Mouse (Mus musculus): ENCODE measurements at regions not wholly inside any gene's neighbourhood (a gene's known extent, or its start where the extent isn't known, plus 50 kb on each side); places are given as distances from the start of the nearest gene placed in this dataset.
"Not testable (repeated sequence)": the region's sequence is repeated elsewhere in the genome, so short reads cannot be mapped to it uniquely, and the experiment has no call there.

GRCm38 (mm10) chr1:12025791-12026190, 611.9 kb downstream of the A830018L16Rik start:
- DNase-seq = no peak

GRCm38 (mm10) chr1:12027442-12027841, 613.5 kb downstream of the A830018L16Rik start:
- DNase-seq = no peak

- no peak for DNase-seq
These were observed 614.2 kb downstream of the A830018L16Rik start for GRCm38 (mm10) chr1:12028074-12028473.

- no peak for DNase-seq
These were observed 638.1 kb downstream of the A830018L16Rik start for GRCm38 (mm10) chr1:12051931-12052482.

- DNase-seq = no peak
These were observed 642.1 kb downstream of the A830018L16Rik start for GRCm38 (mm10) chr1:12055865-12056560.

GRCm38 (mm10) chr1:12065016-12065513, 651.2 kb downstream of the A830018L16Rik start:
- no peak for DNase-seq

GRCm38 (mm10) chr1:12092564-12093504, 678.9 kb downstream of the A830018L16Rik start:
- DNase-seq = no peak

GRCm38 (mm10) chr1:12115041-12115828, 701.3 kb downstream of the A830018L16Rik start:
- DNase-seq = no peak

- DNase-seq = no peak
These were observed 703.2 kb downstream of the A830018L16Rik start for GRCm38 (mm10) chr1:12117083-12117482.

- DNase-seq = no peak
These were observed 707.0 kb downstream of the A830018L16Rik start for GRCm38 (mm10) chr1:12120926-12121325.

GRCm38 (mm10) chr1:12126611-12127010, 712.7 kb downstream of the A830018L16Rik start:
- DNase-seq = not testable (repeated sequence)

- no peak for DNase-seq
These were observed 756.6 kb downstream of the A830018L16Rik start for GRCm38 (mm10) chr1:12170503-12170902.

GRCm38 (mm10) chr1:12189646-12190233, 775.8 kb downstream of the A830018L16Rik start:
- no peak for DNase-seq

- DNase-seq = no peak
These were observed 778.7 kb downstream of the A830018L16Rik start for GRCm38 (mm10) chr1:12192588-12192987.

- no peak for DNase-seq
These were observed 817.2 kb downstream of the A830018L16Rik start for GRCm38 (mm10) chr1:12231089-12231488.

GRCm38 (mm10) chr1:12242090-12242489, 828.2 kb downstream of the A830018L16Rik start:
- no peak for DNase-seq

GRCm38 (mm10) chr1:12282493-12282892, 868.6 kb downstream of the A830018L16Rik start:
- no peak for DNase-seq

GRCm38 (mm10) chr1:12285551-12285950, 871.6 kb downstream of the A830018L16Rik start:
- DNase-seq = no peak

GRCm38 (mm10) chr1:12286026-12286425, 872.1 kb downstream of the A830018L16Rik start:
- no peak for DNase-seq

GRCm38 (mm10) chr1:12288521-12288920, 874.6 kb downstream of the A830018L16Rik start:
- DNase-seq = no peak

- no peak for DNase-seq
These were observed 877.9 kb downstream of the A830018L16Rik start for GRCm38 (mm10) chr1:12291787-12292186.

- no peak for DNase-seq
These were observed 904.1 kb downstream of the A830018L16Rik start for GRCm38 (mm10) chr1:12318029-12318428.
